Mouse (Mus musculus): Measurements from ENCODE around the gene Fgfr2.

DNA sequence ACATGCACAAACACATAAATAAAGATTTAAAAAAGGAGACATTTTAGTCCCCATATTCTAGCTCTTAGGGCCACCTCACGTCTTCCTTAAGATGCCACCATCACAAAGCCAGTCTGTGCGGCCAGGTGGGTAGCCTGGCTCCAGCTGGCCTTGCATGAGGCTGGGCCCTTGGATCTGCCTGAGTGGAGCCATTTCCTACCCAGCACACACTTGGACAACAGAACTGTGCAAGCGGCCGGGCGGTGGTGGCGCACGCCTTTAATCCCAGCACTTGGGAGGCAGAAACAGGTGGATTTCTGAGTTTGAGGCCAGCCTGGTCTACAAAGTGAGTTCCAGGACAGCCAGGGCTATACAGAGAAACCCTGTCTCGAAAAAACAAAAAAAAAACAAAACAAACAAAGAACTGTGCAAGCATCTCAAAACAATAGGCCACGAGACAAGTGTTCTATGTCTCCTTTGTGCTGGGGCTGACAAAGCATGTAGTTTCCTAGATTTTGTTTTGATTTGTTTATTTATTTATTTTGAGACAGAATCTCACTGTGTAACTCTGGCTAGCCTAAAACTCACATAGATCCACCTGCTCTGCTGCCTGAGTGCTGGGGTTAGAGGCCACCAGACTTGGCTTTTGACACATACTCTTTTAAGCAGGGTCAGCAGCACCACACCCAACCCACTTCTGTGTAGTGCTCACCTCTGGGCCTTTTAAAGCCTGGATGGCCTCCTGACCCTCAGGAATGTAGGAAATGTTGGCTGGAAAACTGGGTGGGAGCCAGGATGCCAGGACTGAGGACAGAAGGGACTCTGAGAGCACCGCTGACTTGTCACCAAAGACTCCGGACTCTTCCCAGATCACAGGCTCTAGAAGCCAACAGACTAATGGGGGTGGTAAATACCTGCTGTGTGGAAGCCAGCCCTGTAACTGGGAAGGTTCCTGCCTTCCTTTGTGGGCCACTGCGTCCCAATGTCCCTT, 400.5 kb downstream of the Fgfr2 start:
- TF ChIP-seq CTCF (IDR thresholded peaks at IDR 0.05; ENCODE audit: low read depth) (no peak), EP300 (IDR thresholded peaks at IDR 0.05; ENCODE audit: low read depth) (no peak)

Measured in liver, postnatal 0 days (tissue).